Mouse (Mus musculus) mouse trophoblast stem cell (cell line): ENCODE measurements around the gene Cntn1.
"Not testable (repeated sequence)": the region's sequence is repeated elsewhere in the genome, so short reads cannot be mapped to it uniquely, and the experiment has no call there.

Source experiments
- in situ Hi-C, 2 experiments: fragments of 300-500 bp; cut with MseI, MboI; formaldehyde crosslinking; loops; 2 replicates in 1 of 2; 3 replicates in 1 of 2; pipeline ENCODE4 v1.15.1; 2025

Gene Cntn1

GRCm38 (mm10) chr15:92268341-92268740, 217.4 kb downstream of the Cntn1 start:
- in situ Hi-C loops, result loop anchor here in 1 of 2 experiments (25.0 kb wide), 1 partner anchor 944 kb away; no protein-coding TSS in a partner anchor

- in situ Hi-C loops, result loop anchor here in 1 of 2 experiments (25.0 kb wide), 1 partner anchor 943 kb away; no protein-coding TSS in a partner anchor
Measured at GRCm38 (mm10) chr15:92268741-92269322, 217.9 kb downstream of the Cntn1 start.

- in situ Hi-C loops, result loop anchor here in 1 of 2 experiments (25.0 kb wide), 1 partner anchor 940 kb away; no protein-coding TSS in a partner anchor
Measured at GRCm38 (mm10) chr15:92271801-92272365, 220.9 kb downstream of the Cntn1 start.

GRCm38 (mm10) chr15:92276826-92277225, 225.9 kb downstream of the Cntn1 start:
- in situ Hi-C loops, result no loop called here

GRCm38 (mm10) chr15:92277984-92278383, 227.0 kb downstream of the Cntn1 start:
- in situ Hi-C loops, result no loop called here

- in situ Hi-C loops, result no loop called here
Measured at GRCm38 (mm10) chr15:92280966-92281365, 230.0 kb downstream of the Cntn1 start.

GRCm38 (mm10) chr15:92287616-92288015, 236.7 kb downstream of the Cntn1 start:
- in situ Hi-C loops, result no loop called here

GRCm38 (mm10) chr15:92296479-92296878, 245.5 kb downstream of the Cntn1 start:
- in situ Hi-C loops, result no loop called here

- in situ Hi-C loops, result no loop called here
Measured at GRCm38 (mm10) chr15:92302796-92303195, 251.8 kb downstream of the Cntn1 start.

- in situ Hi-C loops, result no loop called here
Measured at GRCm38 (mm10) chr15:92304221-92304620, 253.3 kb downstream of the Cntn1 start.

- in situ Hi-C loops, result no loop called here
Measured at GRCm38 (mm10) chr15:92321959-92322358, 271.0 kb downstream of the Cntn1 start.

GRCm38 (mm10) chr15:92327111-92327510, 276.1 kb downstream of the Cntn1 start:
- in situ Hi-C loops, result no loop called here

GRCm38 (mm10) chr15:92340253-92340652, 289.3 kb downstream of the Cntn1 start:
- in situ Hi-C loops, result no loop called here

GRCm38 (mm10) chr15:92341424-92341823, 290.5 kb downstream of the Cntn1 start:
- in situ Hi-C loops, result no loop called here

- in situ Hi-C loops, result no loop called here
Measured at GRCm38 (mm10) chr15:92344136-92344869, 293.3 kb downstream of the Cntn1 start.

GRCm38 (mm10) chr15:92347426-92347825, 296.5 kb downstream of the Cntn1 start:
- in situ Hi-C loops, result no loop called here

- in situ Hi-C loops, result no loop called here
Measured at GRCm38 (mm10) chr15:92347902-92348301, 296.9 kb downstream of the Cntn1 start.

GRCm38 (mm10) chr15:92348453-92348852, 297.5 kb downstream of the Cntn1 start:
- in situ Hi-C loops, result not testable (repeated sequence)

GRCm38 (mm10) chr15:92364153-92364552, 313.2 kb downstream of the Cntn1 start:
- in situ Hi-C loops, result no loop called here

GRCm38 (mm10) chr15:92364592-92364991, 313.6 kb downstream of the Cntn1 start:
- in situ Hi-C loops, result no loop called here
